Comparison of ENCODE assay signal across 25 mouse cellular contexts in genomic region chr14:79711301-79711700, GRCm38 (mm10). TPM values are rescaled to one million over a fixed set of nuclear protein-coding genes. Genes with fewer than 3 reads are reported as not detected.
DNase-seq lines count a peak whose midpoint lies in the region; ATAC-seq and TF ChIP-seq lines count a peak whose summit lies in the region.
"Had no signal": no experiment of that assay in that cellular context is flagged by ENCODE, and none has a peak within 500 bp of the region (broad histone marks: within the 10 kb centered on the region; RNA-seq: fewer than 3 reads in every experiment).

No protein-coding gene starts in this region.

- peak; percentile 25 for DNase-seq in forebrain, embryonic 14.5 days (ENCODE audit: low spot score)
- peak; percentile 26 for DNase-seq in layer of hippocampus, adult 9-10 months (ENCODE audit: low spot score)
- no peak for DNase-seq in layer of hippocampus, postnatal 25 days (ENCODE audit: extremely low spot score in 1 of 2, low spot score in 1 of 2)
- DNase-seq in brain, embryonic 14.5 days (ENCODE audit: low read depth) = peak; percentile 46
- DNase-seq in retina, postnatal 1 day = no peak
- DNase-seq: adrenal gland, adult 8-10 months; adrenal gland, postnatal 14 days; adrenal gland, postnatal 36 days; B cell, adult 2 months; cerebellum, adult 11 months; cerebellum, adult 18-20 months; cerebellum, adult 8-10 months; cerebellum, adult 9-11 months; cerebellum, postnatal 14 days; cerebellum, postnatal 36 days had no signal

- H3K4me3 ChIP-seq in forebrain, embryonic 14.5 days (ENCODE audit: low read depth, low read length) = no peak overlapping the region
- no peak overlapping the region for H3K4me3 ChIP-seq in forebrain, embryonic 16.5 days (replicated peaks; ENCODE audit: low read length)
- H3K4me3 ChIP-seq: embryonic facial prominence, embryonic 10.5 days; embryonic facial prominence, embryonic 12.5 days; forebrain, embryonic 12.5 days; forebrain, embryonic 15.5 days had no signal

- TF ChIP-seq CTCF in brain, embryonic 14.5 days (IDR thresholded peaks at IDR 0.05; ENCODE audit: borderline replicate concordance, extremely low read depth, insufficient read depth, insufficient read length) = no peak

- no peak overlapping the region for H3K9ac ChIP-seq in forebrain, embryonic 14.5 days (ENCODE audit: low read length)
- no peak overlapping the region for H3K9ac ChIP-seq in forebrain, embryonic 16.5 days (replicated peaks; ENCODE audit: low read depth, low read length)
- H3K9ac ChIP-seq: embryonic facial prominence, embryonic 12.5 days; forebrain, embryonic 12.5 days; forebrain, embryonic 15.5 days had no signal

- no peaks in the 10 kb centered on the region for H3K27me3 ChIP-seq in forebrain, embryonic 14.5 days (replicated peaks; ENCODE audit: control insufficient read depth, insufficient read depth, low read length)
- H3K27me3 ChIP-seq in forebrain, embryonic 16.5 days (replicated peaks; ENCODE audit: control insufficient read depth, insufficient read depth, low read length) = no peaks in the 10 kb centered on the region
- H3K27me3 ChIP-seq: CH12.LX; embryonic facial prominence, embryonic 12.5 days; forebrain, embryonic 12.5 days; forebrain, embryonic 15.5 days had no signal

- H3K9me3 ChIP-seq in forebrain, embryonic 14.5 days (replicated peaks; ENCODE audit: control insufficient read depth, low read length) = no peaks in the 10 kb centered on the region
- H3K9me3 ChIP-seq in forebrain, embryonic 16.5 days (ENCODE audit: control insufficient read depth, low read length) = no peaks in the 10 kb centered on the region
- H3K9me3 ChIP-seq: embryonic facial prominence, embryonic 10.5 days; embryonic facial prominence, embryonic 12.5 days; forebrain, embryonic 12.5 days; forebrain, embryonic 15.5 days had no signal

- no peaks in the 10 kb centered on the region for H3K4me1 ChIP-seq in forebrain, embryonic 14.5 days (ENCODE audit: control insufficient read depth, insufficient read depth, low read length)
- H3K4me1 ChIP-seq in forebrain, embryonic 16.5 days (replicated peaks; ENCODE audit: control insufficient read depth, insufficient read depth, low read length) = 0 out of 2 replicates have a peak, but pooled peaks cover 4% of the 10 kb centered on the region
- H3K4me1 ChIP-seq: embryonic facial prominence, embryonic 12.5 days had no signal

- H3K27ac ChIP-seq in forebrain, embryonic 14.5 days (ENCODE audit: low read depth, low read length) = no peak overlapping the region
- no peak overlapping the region for H3K27ac ChIP-seq in forebrain, embryonic 16.5 days (ENCODE audit: low read length)
- H3K27ac ChIP-seq: embryonic facial prominence, embryonic 10.5 days; embryonic facial prominence, embryonic 12.5 days; forebrain, embryonic 12.5 days; forebrain, embryonic 15.5 days had no signal

- 33% methylated on average over 4 of the region's 4 CpGs for WGBS in forebrain, embryonic 14.5 days
- WGBS in forebrain, embryonic 16.5 days = 31% methylated on average over 4 of the region's 4 CpGs

- ATAC-seq in forebrain, embryonic 14.5 days = no peak
- ATAC-seq in forebrain, embryonic 16.5 days = no peak
- ATAC-seq: activated CD4-positive, CD25-positive, alpha-beta regulatory T cell, adult 4 months; CD4-positive, CD25-positive, alpha-beta regulatory T cell, adult 4 months; forebrain, embryonic 15.5 days had no signal

- H3K36me3 ChIP-seq in forebrain, embryonic 14.5 days (ENCODE audit: control insufficient read depth, insufficient read depth, low read length) = no peaks in the 10 kb centered on the region
- no peaks in the 10 kb centered on the region for H3K36me3 ChIP-seq in forebrain, embryonic 16.5 days (ENCODE audit: control insufficient read depth, insufficient read depth)
- H3K36me3 ChIP-seq: embryonic facial prominence, embryonic 10.5 days; embryonic facial prominence, embryonic 12.5 days; forebrain, embryonic 12.5 days; forebrain, embryonic 15.5 days; G1E had no signal

- H3K4me2 ChIP-seq in forebrain, embryonic 14.5 days (ENCODE audit: low read length) = no peak overlapping the region
- H3K4me2 ChIP-seq in forebrain, embryonic 16.5 days (ENCODE audit: low read length) = no peak overlapping the region
- H3K4me2 ChIP-seq: embryonic facial prominence, embryonic 12.5 days; forebrain, embryonic 12.5 days; forebrain, embryonic 15.5 days had no signal

- TF ChIP-seq POLR2A in brain, embryonic 14.5 days (IDR thresholded peaks at IDR 0.05; ENCODE audit: borderline replicate concordance, extremely low read depth, insufficient read depth, insufficient read length, poor library complexity, severe bottlenecking) = no peak

RNA-seq across cellular contexts. Expression of gene Cnmd, which starts 49.3 kb away (rescaled TPM):
- 1.5 and 2.2 TPM in 2 replicates for polyA plus RNA-seq in forebrain, embryonic 14.5 days (2014; fragmentation: Nextera tagmentation; extraction: Ambion mirVana)
- polyA plus RNA-seq in forebrain, embryonic 16.5 days (2015; fragmentation: Nextera tagmentation; extraction: Ambion mirVana) = 0.62 and 8.4 TPM in 2 replicates
- total RNA-seq in layer of hippocampus, postnatal 25 days (2021) = 1 to 10 TPM; 2.3 to 3.1 TPM
- 1.7 and 2.6 TPM in 2 replicates for polyA plus RNA-seq in brain, embryonic 14.5 days (2012; rRNA removed)
- total RNA-seq: CH12.LX; common myeloid progenitor, adult 5-6 weeks had no signal
- polyA plus RNA-seq: activated CD4-positive, CD25-positive, alpha-beta regulatory T cell, adult 4 months; CD4-positive, CD25-positive, alpha-beta regulatory T cell, adult 4 months; G1E had no signal

RNA-seq across cellular contexts. Expression of gene Pcdh8, which starts 59.8 kb away (rescaled TPM):
- 22.7 and 35.1 TPM in 2 replicates for polyA plus RNA-seq in forebrain, embryonic 14.5 days (2014; fragmentation: Nextera tagmentation; extraction: Ambion mirVana)
- 50.5 and 56.6 TPM in 2 replicates for polyA plus RNA-seq in forebrain, embryonic 16.5 days (2015; fragmentation: Nextera tagmentation; extraction: Ambion mirVana)
- 10 to 100 TPM; 70.5 to 83.3 TPM for total RNA-seq in layer of hippocampus, postnatal 25 days (2021)
- polyA plus RNA-seq in brain, embryonic 14.5 days (2012; rRNA removed) = 64.5 and 68.9 TPM in 2 replicates
- total RNA-seq: CH12.LX; common myeloid progenitor, adult 5-6 weeks had no signal
- polyA plus RNA-seq: activated CD4-positive, CD25-positive, alpha-beta regulatory T cell, adult 4 months; CD4-positive, CD25-positive, alpha-beta regulatory T cell, adult 4 months; G1E had no signal

Comparison
In these comparisons a context has a peak if more than half of its experiments do, and no peak if none do; other contexts are left out.
1. DNase-seq: peak in forebrain, embryonic 14.5 days (single experiment), layer of hippocampus, adult 9-10 months (single experiment) and brain, embryonic 14.5 days (single experiment); none in layer of hippocampus, postnatal 25 days (0 of 2) and retina, postnatal 1 day (single experiment).